Mouse (Mus musculus): ENCODE results near the gene Ropn1.

GRCm38 (mm10) chr16:34681823-34682222 is 32.1 kb downstream of the Ropn1 start:
- no peak for TF ChIP-seq POLR2A (IDR thresholded peaks at IDR 0.05; ENCODE audit: insufficient read length, low read depth)
- TF ChIP-seq E2F4 (IDR thresholded peaks at IDR 0.05; ENCODE audit: insufficient read depth): no peak
- TF ChIP-seq TCF12 (IDR thresholded peaks at IDR 0.05; ENCODE audit: insufficient read depth, poor library complexity, severe bottlenecking): no peak
- TF ChIP-seq CEBPB (IDR thresholded peaks at IDR 0.05; ENCODE audit: insufficient read depth, poor library complexity, severe bottlenecking): no peak
- no peak for TF ChIP-seq MYOG (IDR thresholded peaks at IDR 0.05; ENCODE audit: control insufficient read depth in 1 of 3, insufficient read depth in 1 of 3, insufficient read length in 2 of 3, low read depth in 2 of 3)

All from myocyte (in vitro differentiated cells).